Mouse (Mus musculus) stomach, embryonic 15.5 days (tissue): ENCODE results near the gene Abcc12. TPM values are rescaled to one million over a fixed set of nuclear protein-coding genes. Genes with fewer than 3 reads are reported as not detected.
A peak's percentile ranks its signal among the peaks of the same experiment; 100 is the strongest.

Experiments
- ATAC-seq: fragments of 200-750 bp; cut with Nextera tagmentation; 2 replicates; pipeline ENCODE4 v1.8.0; 2017; ENCODE audit warnings: low read depth, moderate number of reproducible peaks, moderate TSS enrichment; ENCODE audit not compliant: insufficient read depth, low FRiP score
- H3K27ac ChIP-seq: fragments of 300-500 bp; sonication (generic); 2 replicates; pipeline ENCODE4 v1.5.1; 2015; ENCODE audit warnings: mild to moderate bottlenecking, inconsistent platforms
- H3K27me3 ChIP-seq: fragments of 300-500 bp; sonication (generic); replicated peaks from 2 replicates; pipeline ENCODE4 v1.6.1; 2015; ENCODE audit warnings: inconsistent platforms
- H3K36me3 ChIP-seq: fragments of 300-500 bp; sonication (generic); 2 replicates; pipeline ENCODE4 v1.6.1; 2015; ENCODE audit warnings: inconsistent platforms
- H3K4me1 ChIP-seq: fragments of 300-500 bp; sonication (generic); 2 replicates; pipeline ENCODE4 v1.6.1; 2015; ENCODE audit warnings: inconsistent platforms
- H3K4me2 ChIP-seq: fragments of 300-500 bp; sonication (generic); 2 replicates; pipeline ENCODE4 v1.6.1; 2015; ENCODE audit warnings: mild to moderate bottlenecking, inconsistent platforms
- H3K4me3 ChIP-seq: fragments of 300-500 bp; sonication (generic); replicated peaks from 2 replicates; pipeline ENCODE4 v1.5.1; 2015; ENCODE audit warnings: inconsistent platforms
- H3K9ac ChIP-seq: fragments of 300-500 bp; sonication (generic); 2 replicates; pipeline ENCODE4 v1.6.1; 2015; ENCODE audit warnings: inconsistent platforms
- H3K9me3 ChIP-seq: fragments of 300-500 bp; sonication (generic); 2 replicates; pipeline ENCODE4 v1.6.1; 2016; ENCODE audit warnings: inconsistent platforms
- WGBS: fragments of 180-500 bp; shearing (Covaris S2); methylation state at CpG from one replicate; pipeline ENCODE4 v1.1.7; 2015; 5-methylcytosine and 5-hydroxymethylcytosine counted together
- polyA plus RNA-seq: library from polyadenylated mRNA; unstranded; fragments of >200 nt; fragmentation: Nextera tagmentation; extraction: Ambion mirVana; gene quantifications from 2 replicates; pipeline ENCODE4 v1.2.1, GENCODE M21; 2015

The Abcc12 gene
- polyA plus RNA-seq, 1 experiment from 2014 or later: 0.24 TPM

DNA sequence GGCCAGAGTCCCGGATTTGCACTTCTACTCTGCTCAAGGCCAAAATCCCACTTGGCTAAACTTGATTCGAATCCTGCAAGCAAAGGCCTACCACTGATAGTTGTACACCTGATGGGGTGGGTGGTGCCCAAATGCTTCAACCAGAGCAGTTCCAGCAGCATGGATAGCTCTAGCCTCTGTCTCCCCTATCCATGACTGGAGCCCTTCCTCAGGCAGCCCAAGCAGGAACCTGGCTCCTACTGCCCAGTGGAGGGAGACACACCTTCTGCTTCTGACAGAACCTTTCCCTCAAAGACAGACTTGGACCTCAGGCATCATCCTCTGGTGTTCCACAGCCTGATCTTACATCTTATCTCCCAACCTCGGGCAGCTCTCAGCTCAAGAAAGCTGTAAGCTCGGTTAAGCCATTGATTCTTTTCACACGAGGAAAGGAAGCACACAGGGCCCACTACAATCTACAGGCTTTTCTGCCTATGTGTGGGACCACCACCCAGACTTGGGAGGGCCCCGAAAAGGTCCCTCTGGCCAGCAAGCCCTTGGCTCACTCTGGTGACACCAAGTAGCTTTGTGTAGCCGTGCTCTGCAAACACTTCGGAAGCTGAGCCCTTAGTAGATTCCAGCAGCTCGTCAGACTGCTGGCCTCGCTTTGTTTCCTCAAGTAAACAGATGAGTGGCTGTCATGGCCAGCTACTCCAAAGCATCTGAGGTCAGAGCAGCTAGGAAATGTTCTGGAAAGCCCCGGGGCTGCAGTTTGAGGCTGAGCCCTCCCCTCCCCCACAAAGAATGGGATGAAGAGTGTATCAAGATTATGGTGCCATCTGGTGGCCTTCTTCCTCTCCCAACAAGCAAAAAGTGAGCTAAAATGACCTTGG is 44.5 kb downstream of the Abcc12 start:
- Histone ChIP-seq H3K4me3 (0 out of 2 replicates have a peak overlapping the region, but pooled peaks have one; percentile 8), H3K4me1 (no peaks in the 10 kb centered on the region), H3K4me2 (peak overlapping the region; percentile 46), H3K27me3 (no peaks in the 10 kb centered on the region), H3K27ac (no peak overlapping the region), H3K9ac (no peak overlapping the region), H3K9me3 (no peaks in the 10 kb centered on the region), H3K36me3 (no peaks in the 10 kb centered on the region)
- 38% methylated on average over 11 of the region's 11 CpGs for WGBS
- no peak for ATAC-seq

DNA sequence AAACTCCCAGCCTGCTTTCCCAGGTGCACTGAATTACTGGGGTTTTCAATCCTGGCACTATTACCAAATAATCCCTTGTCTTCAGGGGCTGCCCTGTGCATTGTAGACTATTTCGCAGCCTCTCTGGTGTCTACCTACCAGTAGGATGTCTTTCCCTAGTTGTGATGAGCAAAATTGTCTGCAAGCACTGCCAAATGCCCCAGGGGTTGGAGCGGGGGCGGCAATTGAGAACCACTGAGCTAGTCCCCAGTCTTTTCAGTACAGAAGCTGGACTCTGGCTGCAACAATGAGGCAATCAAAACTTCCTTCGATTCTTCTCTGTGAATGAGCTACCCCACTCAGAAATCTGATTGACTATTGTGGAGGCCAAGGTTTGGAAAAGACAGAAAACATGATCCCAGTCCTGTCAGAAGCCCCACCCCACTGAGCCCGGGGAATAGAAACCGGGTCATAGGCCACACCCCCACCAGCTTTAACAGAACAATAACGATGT is 45.4 kb downstream of the Abcc12 start:
- Histone ChIP-seq H3K9ac (no peak overlapping the region), H3K4me2 (no peak overlapping the region), H3K4me1 (no peaks in the 10 kb centered on the region), H3K27me3 (no peaks in the 10 kb centered on the region), H3K27ac (no peak overlapping the region), H3K9me3 (no peaks in the 10 kb centered on the region), H3K4me3 (no peak overlapping the region), H3K36me3 (no peaks in the 10 kb centered on the region)
- ATAC-seq: no peak
- WGBS: 59% methylated on average over 7 of the region's 7 CpGs

DNA sequence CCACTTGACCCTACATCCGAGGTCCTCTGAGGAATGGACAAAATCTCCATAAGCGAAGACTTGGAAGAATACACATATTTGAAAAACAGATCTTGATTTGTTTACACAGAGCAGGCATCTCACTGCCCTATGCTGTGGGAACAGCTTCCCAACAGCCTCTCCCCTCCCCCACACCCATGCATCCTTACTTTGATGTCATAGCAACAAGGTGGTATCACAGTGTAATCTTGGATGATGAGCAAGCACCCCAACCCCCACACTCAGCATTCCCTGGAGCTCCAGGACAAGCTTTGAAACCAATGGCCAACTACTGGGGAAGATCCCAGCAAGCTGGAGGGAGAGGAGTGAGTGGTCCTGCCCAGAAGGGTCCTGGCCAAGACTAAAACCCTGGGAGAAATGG is 50.8 kb downstream of the Abcc12 start:
- Histone ChIP-seq H3K36me3 (no peaks in the 10 kb centered on the region), H3K27me3 (no peaks in the 10 kb centered on the region), H3K9ac (no peak overlapping the region), H3K4me2 (no peak overlapping the region), H3K9me3 (no peaks in the 10 kb centered on the region), H3K4me1 (no peaks in the 10 kb centered on the region), H3K4me3 (no peak overlapping the region), H3K27ac (no peak overlapping the region)
- 60% methylated on average over 2 of the region's 2 CpGs for WGBS
- ATAC-seq: no peak

DNA sequence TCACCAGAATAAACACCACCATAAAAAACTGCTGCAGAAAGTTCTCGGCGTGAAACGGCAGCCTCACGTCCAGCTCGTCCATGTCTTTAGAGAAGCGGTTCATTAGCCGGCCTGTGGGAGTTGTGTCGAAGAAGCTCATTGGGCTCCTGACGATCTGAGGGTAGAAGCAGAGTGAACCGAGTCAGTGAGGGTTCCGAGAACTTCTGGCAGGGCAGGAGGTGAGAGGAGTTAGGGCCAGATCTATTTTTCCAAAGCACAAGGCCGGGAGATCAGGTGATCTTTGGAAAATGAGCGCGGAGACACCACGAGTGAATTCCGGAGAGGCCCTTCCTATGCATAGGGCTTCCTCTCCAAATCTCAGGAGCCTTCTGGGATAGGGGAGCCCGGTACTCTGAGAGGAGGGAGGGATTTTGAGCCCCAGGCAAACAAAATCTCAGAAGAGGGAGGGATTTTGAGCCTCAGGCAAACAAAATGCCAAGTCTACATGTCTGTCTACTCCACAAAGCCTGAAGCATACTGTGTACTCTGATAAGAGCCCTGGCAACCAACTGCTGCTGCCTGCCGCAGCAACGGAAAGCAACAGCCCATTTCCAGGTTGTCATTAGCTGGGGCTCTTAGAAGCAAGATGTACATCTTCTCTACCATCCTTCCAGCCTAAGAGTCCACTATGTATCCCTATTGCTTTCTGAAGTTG is 53.0 kb downstream of the Abcc12 start:
- no peak overlapping the region for H3K4me2 ChIP-seq
- no peak for ATAC-seq
- no peak overlapping the region for H3K9ac ChIP-seq
- no peaks in the 10 kb centered on the region for H3K36me3 ChIP-seq
- H3K4me1 ChIP-seq: no peaks in the 10 kb centered on the region
- H3K9me3 ChIP-seq: no peaks in the 10 kb centered on the region
- no peak overlapping the region for H3K27ac ChIP-seq
- H3K4me3 ChIP-seq: no peak overlapping the region
- H3K27me3 ChIP-seq: no peaks in the 10 kb centered on the region
- WGBS: 69% methylated on average over 19 of the region's 19 CpGs

DNA sequence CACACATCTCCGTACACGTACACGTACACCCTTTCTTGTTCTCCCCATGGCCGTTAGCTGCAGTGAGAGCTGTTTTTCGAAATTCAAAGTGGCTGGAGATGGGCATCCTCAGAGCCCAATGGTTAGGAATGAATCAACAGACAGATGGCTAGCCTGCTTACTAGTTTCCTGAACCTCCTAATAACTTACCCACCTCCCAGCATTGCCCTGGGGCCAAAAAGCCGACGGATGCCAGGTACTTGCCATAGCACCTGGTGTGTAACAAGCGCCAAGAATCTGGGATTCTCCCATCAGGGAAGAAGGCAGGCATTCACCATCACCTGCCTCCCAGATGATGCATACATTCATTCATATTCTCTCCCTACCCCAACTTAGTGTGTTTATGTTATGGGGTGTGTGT is 53.7 kb downstream of the Abcc12 start:
- 92% methylated on average over 8 of the region's 8 CpGs for WGBS
- ATAC-seq: no peak
- H3K4me2 ChIP-seq: no peak overlapping the region
- H3K4me1 ChIP-seq: no peaks in the 10 kb centered on the region
- no peaks in the 10 kb centered on the region for H3K9me3 ChIP-seq
- H3K36me3 ChIP-seq: no peaks in the 10 kb centered on the region
- H3K9ac ChIP-seq: no peak overlapping the region
- no peak overlapping the region for H3K27ac ChIP-seq
- H3K27me3 ChIP-seq: no peaks in the 10 kb centered on the region
- H3K4me3 ChIP-seq: no peak overlapping the region

DNA sequence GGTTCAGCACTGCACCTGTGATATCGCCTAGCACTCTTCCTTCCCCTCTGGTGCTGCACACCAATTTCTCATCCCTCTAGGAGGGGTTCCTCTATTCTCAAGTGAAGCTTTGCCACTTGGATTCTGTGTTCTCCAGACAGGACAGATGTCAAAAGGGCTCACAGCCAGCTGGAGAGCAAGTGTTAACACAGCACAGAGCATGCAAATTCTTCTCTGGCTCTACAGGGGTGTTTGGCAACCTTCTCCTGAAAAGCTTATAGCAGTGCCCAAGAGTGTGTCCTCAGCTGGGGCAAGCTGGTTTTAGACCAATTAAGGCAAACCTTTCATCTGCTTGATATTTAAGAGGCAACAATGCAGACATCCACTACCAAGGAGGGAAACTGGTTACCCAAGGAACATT is 66.3 kb downstream of the Abcc12 start:
- ATAC-seq: no peak
- Histone ChIP-seq H3K9ac (no peak overlapping the region), H3K4me1 (no peaks in the 10 kb centered on the region), H3K36me3 (no peaks in the 10 kb centered on the region), H3K9me3 (no peaks in the 10 kb centered on the region), H3K27me3 (no peaks in the 10 kb centered on the region), H3K27ac (no peak overlapping the region), H3K4me3 (no peak overlapping the region), H3K4me2 (no peak overlapping the region)
- WGBS: 86% methylated on average over 1 of the region's 1 CpGs

DNA sequence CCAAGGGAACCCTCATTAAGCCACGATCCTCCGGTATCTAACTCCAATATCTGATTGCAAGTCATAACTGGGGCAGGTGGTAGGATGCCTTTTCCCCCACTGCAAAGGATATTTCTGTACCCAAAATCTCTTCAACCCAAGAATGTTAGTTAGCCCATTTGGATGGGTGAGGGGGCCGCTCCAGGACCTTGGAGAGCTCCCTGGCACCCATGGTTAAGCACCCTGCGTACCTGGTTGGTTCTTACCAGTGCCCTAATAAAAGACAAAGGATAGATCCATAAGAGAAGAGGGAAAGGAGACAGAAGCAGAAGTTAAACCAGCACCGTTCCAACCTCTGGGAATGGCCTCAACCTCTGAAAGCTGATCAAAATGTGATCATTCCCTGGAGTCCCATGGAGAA is 67.6 kb downstream of the Abcc12 start:
- H3K27me3 ChIP-seq: no peaks in the 10 kb centered on the region
- no peaks in the 10 kb centered on the region for H3K9me3 ChIP-seq
- no peak overlapping the region for H3K9ac ChIP-seq
- no peak overlapping the region for H3K4me3 ChIP-seq
- no peak overlapping the region for H3K27ac ChIP-seq
- no peak overlapping the region for H3K4me2 ChIP-seq
- no peaks in the 10 kb centered on the region for H3K36me3 ChIP-seq
- no peaks in the 10 kb centered on the region for H3K4me1 ChIP-seq
- 47% methylated on average over 5 of the region's 5 CpGs for WGBS
- ATAC-seq: no peak

DNA sequence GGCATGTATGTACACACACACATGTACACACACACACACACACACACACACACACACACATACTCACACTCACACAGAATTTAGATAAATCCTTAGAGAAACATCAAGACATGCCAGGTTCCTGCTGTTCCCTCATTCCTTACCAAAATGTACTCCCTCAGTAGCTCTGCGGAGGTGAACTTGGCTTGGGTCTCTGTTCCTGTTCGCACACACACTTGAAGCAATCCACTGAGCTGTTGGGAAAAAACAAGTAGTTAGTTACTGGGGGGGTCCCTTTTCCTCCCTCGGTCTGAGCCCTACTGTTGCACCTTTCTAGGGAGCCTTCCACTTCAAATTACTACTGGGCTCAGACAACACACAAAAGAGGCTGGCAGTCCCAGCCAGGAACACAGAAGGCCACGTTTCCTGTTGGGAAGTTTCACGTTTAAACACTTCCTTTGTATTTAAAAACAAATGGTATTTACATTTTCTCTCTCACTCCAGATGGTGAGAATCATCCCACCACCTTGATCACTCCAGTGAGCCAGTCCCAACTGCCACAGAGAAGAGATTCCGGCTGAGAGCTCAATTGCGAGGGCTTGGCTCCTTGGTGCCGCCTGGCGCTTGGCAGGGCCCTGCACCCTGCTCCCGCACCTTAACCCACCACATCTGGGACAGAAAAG is 68.2 kb downstream of the Abcc12 start:
- H3K27ac ChIP-seq: no peak overlapping the region
- H3K4me1 ChIP-seq: no peaks in the 10 kb centered on the region
- no peaks in the 10 kb centered on the region for H3K36me3 ChIP-seq
- no peaks in the 10 kb centered on the region for H3K9me3 ChIP-seq
- H3K27me3 ChIP-seq: no peaks in the 10 kb centered on the region
- no peak overlapping the region for H3K4me2 ChIP-seq
- no peak for ATAC-seq
- no peak overlapping the region for H3K9ac ChIP-seq
- 43% methylated on average over 10 of the region's 10 CpGs for WGBS
- no peak overlapping the region for H3K4me3 ChIP-seq

DNA sequence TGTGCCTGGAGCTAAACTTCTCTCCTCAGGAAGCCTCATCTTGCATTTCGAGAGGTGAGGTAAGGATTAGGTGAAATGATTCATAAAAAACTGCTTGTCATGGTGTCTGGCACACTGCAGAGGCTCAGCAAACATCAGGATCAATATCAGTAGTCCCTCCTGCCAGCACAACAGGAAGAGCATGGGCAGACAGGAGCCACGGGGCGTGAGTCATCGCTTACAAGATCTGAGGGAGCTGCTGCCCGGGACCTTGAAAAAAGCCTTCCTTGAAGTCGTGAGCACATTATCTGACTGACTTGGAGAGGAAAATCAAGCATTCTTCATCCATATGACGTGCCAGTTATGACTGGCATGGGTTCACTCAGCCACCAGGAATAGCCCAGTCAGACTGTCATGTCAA is 79.1 kb downstream of the Abcc12 start:
- 66% methylated on average over 7 of the region's 7 CpGs for WGBS
- Histone ChIP-seq H3K4me2 (no peak overlapping the region), H3K4me1 (no peaks in the 10 kb centered on the region), H3K4me3 (no peak overlapping the region), H3K9me3 (no peaks in the 10 kb centered on the region), H3K27me3 (no peaks in the 10 kb centered on the region), H3K9ac (no peak overlapping the region), H3K36me3 (no peaks in the 10 kb centered on the region), H3K27ac (no peak overlapping the region)
- ATAC-seq: no peak

DNA sequence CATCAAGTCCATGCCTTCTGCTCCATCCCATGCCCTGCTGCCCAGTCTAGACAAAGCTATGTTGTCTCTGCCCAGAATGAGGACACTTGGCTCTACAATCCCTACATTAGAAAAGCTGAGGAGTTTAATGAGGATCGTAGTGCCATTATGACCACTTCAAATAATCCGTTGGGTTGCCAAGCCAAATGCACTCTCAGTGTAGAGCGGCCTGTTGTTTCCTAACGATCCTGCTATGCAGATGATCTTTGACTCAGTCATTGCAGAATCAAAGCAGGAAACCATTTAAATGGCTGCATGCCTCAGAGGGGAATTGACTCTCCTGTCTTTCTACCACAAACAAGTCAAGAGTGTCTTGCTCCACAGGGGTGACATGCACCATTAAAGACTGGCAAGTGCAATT is 85.4 kb downstream of the Abcc12 start:
- ATAC-seq: no peak
- no peaks in the 10 kb centered on the region for H3K36me3 ChIP-seq
- H3K9ac ChIP-seq: no peak overlapping the region
- no peaks in the 10 kb centered on the region for H3K27me3 ChIP-seq
- H3K4me2 ChIP-seq: no peak overlapping the region
- no peak overlapping the region for H3K4me3 ChIP-seq
- H3K27ac ChIP-seq: no peak overlapping the region
- no peaks in the 10 kb centered on the region for H3K4me1 ChIP-seq
- H3K9me3 ChIP-seq: no peaks in the 10 kb centered on the region
- WGBS: 87% methylated on average over 4 of the region's 4 CpGs

DNA sequence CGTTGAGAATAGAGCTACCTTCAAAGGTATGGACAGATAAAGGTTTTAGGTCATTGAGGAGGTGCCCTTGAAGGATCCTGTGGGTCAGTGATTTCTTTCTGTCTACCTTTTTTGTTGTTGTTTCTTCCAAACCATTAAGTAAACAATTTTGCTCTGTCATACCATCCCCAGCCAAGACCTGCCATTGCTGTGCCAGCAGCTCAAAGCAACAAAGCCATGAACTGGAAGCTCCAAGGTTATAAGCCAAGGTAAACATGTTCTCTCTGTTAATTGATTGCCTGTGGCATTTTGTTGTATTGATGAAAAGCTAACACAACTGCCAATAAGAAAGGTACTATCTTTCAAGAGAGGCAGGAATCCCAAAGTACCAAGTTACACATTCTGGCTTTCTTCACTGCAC is 86.6 kb downstream of the Abcc12 start:
- no peaks in the 10 kb centered on the region for H3K4me1 ChIP-seq
- H3K27ac ChIP-seq: no peak overlapping the region
- no peaks in the 10 kb centered on the region for H3K36me3 ChIP-seq
- H3K9me3 ChIP-seq: no peaks in the 10 kb centered on the region
- H3K9ac ChIP-seq: no peak overlapping the region
- H3K4me3 ChIP-seq: no peak overlapping the region
- ATAC-seq: no peak
- H3K27me3 ChIP-seq: no peaks in the 10 kb centered on the region
- 53% methylated on average over 1 of the region's 1 CpGs for WGBS
- H3K4me2 ChIP-seq: no peak overlapping the region

DNA sequence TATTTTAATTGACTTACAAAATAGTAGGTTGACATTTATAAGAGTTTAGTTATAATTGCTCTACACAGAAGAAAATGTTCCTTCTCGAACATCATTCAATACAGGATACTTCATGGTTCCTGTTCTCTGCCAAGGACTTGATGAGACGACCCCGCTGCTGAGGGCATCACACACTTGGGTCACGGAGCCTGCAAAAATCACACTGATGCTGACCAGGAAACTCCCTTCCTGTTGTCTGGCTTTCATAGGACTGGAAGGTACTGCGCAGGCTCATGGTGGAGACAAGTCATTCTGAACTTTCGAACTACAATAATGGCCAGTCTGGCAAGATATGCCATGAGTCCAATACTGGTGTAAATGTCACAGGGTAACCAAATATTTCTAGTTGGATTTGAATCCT is 95.1 kb downstream of the Abcc12 start:
- Histone ChIP-seq H3K27ac (no peak overlapping the region), H3K9ac (no peak overlapping the region), H3K36me3 (no peaks in the 10 kb centered on the region), H3K4me3 (no peak overlapping the region), H3K4me1 (no peaks in the 10 kb centered on the region), H3K4me2 (no peak overlapping the region), H3K9me3 (no peaks in the 10 kb centered on the region), H3K27me3 (no peaks in the 10 kb centered on the region)
- no peak for ATAC-seq
- 93% methylated on average over 6 of the region's 6 CpGs for WGBS
